Mouse (Mus musculus) embryo, embryonic 9.5 days (tissue): ENCODE measurements at regions not wholly inside any gene's neighbourhood (a gene's known extent, or its start where the extent isn't known, plus 50 kb on each side); places are given as distances from the start of the nearest gene placed in this dataset.

ENCODE experiments used
- DNase-seq: peaks from one replicate; pipeline ENCODE4 v3.0.0-alpha.2; 2017; ENCODE audit errors: extremely low spot score

DNA sequence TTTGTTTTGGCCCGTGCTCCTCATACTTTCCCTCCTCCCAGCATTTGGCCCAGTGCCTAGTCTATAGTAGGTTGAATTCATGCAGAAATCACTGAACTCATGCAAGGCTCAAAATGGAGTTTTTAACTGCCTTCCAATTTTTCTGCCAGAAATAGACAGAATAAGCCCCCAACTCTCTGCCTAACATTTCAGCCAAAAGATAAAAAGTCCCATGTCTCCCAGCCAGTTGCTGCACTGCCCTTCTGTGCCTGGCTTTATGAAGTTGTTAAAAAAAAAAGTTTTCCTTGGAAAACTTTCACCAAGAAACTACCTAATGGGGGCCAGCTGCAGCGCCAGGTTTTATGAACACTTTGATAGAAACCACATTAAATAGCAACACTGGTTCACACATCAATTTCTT is 222.0 kb downstream of the Zic3 start:
- DNase-seq: no peak

- DNase-seq: peak; percentile 0
Measured at GRCm38 (mm10) chrX:58256043-58256442, 233.5 kb downstream of the Zic3 start.

GRCm38 (mm10) chrX:58282903-58283302 is 260.4 kb downstream of the Zic3 start:
- no peak for DNase-seq

GRCm38 (mm10) chrX:58322832-58323231 is 300.3 kb downstream of the Zic3 start:
- no peak for DNase-seq

DNA sequence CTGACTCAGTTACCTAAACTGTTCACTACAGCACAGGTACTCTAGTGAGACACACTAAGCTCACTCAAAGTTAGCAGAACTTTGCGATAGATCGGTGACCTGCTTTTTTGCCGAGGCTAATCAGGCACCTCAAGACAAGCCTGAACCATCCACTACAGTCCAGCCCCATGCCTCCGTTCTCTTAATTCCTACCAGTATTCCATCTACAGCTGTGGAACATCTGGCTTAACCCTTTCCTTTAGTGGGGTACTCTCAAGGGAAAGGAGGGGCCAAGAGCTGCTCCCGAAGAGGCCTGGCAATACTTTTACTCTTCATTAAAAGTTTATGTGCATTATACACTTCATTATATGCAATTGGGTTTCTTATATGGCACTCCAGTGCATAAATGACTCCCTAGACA is 329.1 kb downstream of the Zic3 start:
- DNase-seq: no peak

- peak; percentile 3 for DNase-seq
Measured at GRCm38 (mm10) chrX:58377926-58378325, 355.4 kb downstream of the Zic3 start.
